Mouse (Mus musculus) heart, adult 18-20 months (tissue): ENCODE measurements around the gene Tubgcp6. TPM values are rescaled to one million over a fixed set of nuclear protein-coding genes. Genes with fewer than 3 reads are reported as not detected.
A peak's percentile ranks its signal among the peaks of the same experiment; 100 is the strongest.

Experiments
- DNase-seq, 2 experiments: peaks; one replicate each; pipeline ENCODE4 v3.0.0; 2021 to 2022; ENCODE audit warnings: mixed read lengths in 1 of 2
- total RNA-seq, 2 experiments: library from RNA; stranded (reverse); gene quantifications; 2 replicates each; pipeline ENCODE4 v1.2.3; 2021

Tubgcp6 gene
- total RNA-seq, 2 experiments from 2014 or later = 7.4 to 8.5 TPM

DNA sequence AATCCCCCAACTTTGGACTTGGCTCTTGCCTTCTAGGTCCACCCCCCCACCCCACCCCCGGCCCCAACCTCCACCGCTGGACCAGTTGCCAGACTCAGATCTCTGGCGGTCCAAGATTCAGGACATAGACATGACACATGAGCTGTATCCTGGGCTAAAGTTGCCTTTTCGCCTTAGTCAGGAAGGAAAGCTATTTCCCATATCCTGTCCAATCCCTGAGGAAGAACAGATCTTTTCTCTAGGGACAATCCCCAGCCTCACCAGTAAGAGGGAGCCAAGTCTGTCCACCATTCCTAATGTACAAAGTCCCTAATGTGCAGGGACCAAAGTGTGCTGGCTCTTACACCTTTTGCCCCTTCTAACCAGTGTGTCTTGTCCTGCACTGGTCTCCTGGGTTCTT lies 19.0 kb upstream of the Tubgcp6 start:
- peak in 1 of 2 experiments; percentile 58 for DNase-seq

DNA sequence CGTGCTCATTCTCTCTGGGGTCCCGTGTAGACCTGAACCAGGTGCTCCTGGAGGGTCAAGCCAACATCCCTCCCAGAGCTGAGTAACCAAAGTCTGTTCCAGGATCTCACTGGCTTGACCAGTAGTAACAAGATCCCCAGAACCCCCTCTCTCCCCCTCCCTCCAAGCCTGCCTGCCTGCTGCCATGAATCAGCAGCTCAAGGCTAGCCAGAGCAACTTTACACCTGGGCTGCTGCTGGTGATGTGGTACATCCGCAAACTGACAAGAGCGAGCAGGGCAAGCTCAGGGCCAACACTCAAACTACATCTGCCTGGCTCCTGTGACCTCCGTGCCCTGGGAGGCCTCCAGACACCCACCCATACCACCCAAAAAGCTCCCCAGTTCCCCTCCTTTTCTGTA lies 18.5 kb upstream of the Tubgcp6 start:
- no peak for DNase-seq

DNA sequence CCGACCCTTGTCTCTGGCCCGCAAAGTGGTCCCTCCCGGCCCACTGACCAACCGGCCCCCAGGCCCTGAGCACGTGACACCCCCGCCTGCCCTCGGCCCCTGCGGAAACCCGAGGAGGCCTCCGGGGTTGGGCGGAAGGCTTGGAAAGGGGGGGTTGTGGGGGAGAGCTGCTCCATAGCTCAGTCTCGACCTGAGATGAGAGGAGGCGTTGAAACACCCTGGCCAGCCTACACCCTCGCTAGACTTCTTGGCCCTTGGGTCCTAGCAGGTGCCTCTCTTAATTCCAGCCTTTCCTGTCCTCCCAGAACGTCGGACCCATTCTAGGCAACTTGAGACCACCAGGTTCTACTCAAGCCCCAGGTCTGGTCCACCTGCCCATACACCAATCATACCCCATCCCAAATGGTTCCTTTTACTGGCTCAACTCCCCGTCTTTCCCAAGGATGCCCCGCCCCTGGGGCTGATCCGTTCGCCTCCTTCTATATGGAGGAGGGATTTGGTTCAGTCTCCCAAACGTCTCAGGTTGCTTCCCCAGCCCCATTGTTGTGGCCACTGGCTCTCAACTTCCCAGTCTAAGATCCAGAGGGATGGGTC lies 17.8 kb upstream of the Tubgcp6 start, which contains the start of gene Mapk12:
Mapk12 (minus strand) TSS at position 45 of the 594 bp plus-strand sequence.
- DNase-seq = peak in 1 of 2 experiments; percentile 88

DNA sequence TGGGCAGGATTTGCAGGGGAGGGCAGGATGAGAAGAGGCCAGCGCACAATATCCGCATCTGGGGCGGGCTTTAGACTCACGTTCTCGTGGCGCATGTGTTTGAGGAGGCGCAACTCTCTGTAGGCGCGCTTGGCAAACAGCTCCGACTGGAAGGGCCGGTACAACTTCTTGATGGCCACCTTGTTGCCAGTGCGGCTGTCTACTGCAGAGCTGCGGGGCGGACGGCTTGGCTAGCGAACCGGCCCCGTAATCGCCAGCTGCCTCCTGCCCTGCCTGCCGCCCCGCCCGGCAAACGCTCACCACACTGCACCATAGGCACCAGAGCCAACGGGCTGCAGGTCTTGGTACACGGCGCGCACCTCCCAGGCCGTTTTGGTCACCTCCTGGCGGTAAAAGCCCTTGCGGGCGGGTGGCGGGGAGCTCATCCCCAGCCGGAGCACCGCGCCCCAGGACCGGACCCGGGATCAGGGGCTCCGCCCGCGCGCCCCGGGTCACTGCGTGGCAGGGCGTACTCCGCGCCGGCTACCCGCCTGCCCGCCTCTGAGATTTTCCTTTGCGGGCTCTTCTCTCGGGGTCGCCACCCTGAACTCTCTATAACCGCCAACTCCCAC lies 17.2 kb upstream of the Tubgcp6 start:
- peak; percentile 78 to 81 for DNase-seq

DNA sequence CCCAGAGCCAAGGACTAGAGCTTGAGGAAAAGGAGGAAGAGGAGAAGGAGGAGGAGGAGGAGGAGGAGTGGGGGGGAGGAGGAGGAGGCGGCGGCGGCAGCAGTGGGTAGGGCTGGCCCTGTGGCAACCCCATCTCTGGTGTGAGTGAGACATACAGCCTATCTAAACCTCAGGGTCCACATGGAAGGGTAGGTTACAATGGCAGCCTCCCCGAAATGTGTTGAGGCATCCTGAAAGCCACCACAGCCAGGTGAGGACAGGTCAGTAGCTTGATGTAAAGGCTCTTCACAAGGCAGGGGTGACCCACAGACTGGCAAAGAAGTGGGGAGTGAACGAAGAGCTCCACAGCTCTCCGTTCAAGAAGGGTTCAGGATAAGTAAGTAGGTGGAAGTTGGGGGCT lies 15.6 kb upstream of the Tubgcp6 start:
- no peak for DNase-seq

DNA sequence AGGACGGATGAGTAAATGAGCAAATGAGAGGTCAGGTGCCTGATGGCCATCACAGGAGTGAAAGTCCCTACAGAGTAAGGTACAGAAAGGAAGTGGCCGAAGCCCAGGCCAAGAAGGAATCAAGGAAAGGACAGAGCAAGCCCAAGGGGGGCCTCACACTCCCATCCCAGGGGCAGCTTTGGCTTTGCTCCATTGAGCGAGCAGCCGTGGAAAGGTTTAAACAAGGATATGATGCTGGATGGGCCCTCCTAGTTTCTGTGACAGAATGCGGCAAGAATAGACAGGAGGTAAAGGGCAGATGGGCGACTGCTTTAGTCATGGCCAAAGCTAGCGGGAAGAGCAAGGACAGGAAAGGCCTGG lies 15.1 kb upstream of the Tubgcp6 start:
- DNase-seq = no peak

DNA sequence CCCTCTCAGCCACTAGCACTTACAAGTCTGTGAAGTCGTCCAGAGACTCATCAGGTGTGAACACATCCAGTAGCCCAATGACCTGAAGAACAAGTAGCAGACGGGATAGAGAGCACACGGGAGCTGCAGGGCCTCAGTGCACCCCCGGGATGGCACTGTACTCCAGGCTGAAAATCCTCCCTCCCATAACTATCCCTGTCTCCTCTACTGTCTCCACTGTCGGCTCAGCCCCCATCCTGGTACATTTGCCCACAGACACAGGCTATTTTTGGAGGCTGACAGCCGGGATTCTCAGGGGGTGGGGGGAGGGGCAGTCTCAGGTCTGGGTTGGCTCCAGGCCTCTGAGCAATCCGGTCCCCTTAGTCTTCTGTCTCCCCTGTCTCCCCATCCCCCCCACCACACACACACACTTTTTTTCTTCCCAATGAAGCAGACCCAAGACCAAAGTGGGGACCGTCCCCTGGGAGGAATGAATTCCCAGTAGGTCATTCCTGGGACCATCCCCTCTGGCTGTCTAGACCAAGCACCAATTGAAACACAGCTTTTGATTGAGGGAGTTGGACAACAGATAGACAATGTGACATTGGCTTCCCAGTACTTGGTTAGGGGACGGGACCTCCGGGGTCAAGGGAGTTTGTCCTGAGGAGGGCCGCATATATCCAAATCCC lies 14.6 kb upstream of the Tubgcp6 start:
- DNase-seq = no peak

DNA sequence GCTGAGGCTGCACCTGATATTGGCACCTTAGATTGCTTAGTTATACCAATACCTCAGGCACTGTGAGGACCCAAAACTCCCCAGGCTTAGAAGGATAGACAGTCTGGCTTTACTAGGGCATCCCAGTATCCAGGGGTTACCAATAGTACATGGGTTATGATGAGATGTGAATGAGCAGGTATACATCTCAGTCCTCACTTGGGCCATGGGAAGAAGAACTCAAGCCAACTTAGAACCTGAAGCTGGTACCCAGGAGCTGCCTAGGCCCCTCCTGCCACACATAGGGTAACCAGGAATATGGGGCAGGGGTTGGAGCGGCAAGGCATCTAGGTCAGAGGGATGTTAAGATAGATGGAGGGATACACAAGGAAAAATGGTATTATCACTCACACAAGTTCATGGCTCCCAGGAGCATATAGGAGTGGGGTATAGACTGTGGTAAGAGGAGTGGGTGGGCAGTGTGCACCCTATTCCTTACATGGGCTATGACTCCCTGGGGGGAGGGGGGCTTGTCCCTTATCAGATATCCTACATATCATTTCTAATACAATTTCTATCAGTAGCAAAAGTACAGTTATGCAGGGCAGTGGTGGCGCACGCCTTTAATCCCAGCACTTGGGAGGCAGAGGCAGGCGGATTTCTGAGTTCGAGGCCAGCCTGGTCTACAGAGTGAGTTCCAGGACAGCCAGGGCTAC lies 13.7 kb upstream of the Tubgcp6 start:
- DNase-seq = no peak

DNA sequence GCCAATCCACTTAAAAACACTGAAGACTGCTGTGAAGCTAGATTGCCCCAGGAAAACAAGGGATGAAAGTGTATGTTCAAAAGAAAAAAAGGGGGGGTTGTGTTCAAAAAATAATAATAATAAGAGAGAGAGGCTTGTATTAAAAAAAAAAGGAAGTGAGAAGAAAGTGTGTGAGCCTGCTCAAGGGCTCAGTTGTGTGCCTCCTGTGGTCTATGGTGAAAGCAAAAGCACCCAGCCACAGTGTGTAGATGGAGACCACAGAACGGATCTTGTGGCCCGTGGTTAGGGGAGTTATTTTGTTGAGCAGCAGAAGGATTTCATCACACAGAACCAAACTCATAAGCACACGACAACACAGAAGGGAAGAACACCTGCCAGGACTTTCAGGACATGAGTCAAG lies 8.4 kb upstream of the Tubgcp6 start:
- no peak for DNase-seq

DNA sequence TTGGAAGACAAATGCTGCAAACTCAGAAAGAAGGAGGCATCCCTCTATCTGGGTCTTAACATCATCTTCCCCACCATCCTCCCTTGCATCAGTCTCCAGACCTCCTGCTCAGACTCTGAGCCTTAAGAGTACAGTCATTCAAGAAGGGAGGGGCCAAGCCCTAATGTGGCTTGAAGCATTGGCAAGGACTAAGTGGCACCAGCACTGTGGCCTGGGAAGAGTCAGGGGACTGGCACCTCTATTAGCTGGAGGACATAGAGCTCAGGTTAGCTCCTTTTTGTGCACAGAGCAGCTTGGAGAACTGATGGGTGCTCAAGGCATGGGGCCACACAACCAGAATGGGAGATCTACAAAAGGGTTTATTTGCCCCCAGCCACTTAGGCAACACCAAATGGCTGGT lies 7.3 kb upstream of the Tubgcp6 start:
- no peak for DNase-seq

DNA sequence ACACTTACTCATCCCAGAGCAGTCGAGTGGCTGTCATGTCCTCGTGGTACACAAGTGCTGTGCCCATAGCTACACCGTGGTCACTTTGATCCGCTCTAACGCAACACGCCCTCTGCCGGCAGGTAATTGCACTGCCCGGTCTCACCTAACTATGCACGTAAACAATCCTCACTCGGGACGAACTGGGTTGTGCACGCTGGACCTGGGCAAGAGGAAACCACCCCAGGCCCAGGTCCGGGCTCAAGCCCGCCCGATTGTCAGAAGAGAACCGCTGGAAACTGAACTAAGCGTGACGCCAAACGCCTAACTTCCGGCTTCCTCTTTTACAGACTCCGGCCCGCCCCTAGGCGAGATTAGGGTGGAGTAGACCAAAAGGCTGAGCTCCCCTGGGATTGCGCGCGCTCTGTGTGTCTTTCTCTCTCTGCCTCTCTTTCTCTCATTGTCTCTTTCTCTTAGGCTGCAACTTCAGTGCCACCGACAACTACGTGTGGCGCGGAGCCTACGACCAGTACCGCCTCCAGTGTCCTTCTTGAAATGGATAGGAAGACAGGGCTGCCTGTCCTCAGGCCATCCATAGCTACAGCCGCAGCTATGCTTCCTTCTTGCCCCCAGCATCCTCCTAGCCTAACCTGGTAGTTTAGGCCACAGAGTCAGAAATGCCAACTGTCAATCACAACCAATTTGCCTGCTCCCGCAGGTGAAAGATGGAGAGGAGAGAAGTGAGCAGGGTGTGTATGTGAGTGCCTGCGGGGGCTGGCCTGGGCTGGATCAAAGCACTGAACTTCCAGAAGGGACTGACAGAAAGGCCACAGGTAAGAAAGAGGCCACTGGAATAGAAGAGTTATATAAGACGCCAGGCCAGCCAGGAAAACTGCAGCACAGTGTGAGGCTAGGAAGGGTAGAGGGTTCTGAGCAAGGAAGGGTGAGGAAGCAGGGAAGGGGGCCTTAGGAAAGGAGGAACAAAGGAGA lies 5.8 kb upstream of the Tubgcp6 start, which contains the start of gene Hdac10:
Hdac10 (minus strand) TSS at position 319 of the 969 bp plus-strand sequence.
- DNase-seq = peak; percentile 93 to 94

DNA sequence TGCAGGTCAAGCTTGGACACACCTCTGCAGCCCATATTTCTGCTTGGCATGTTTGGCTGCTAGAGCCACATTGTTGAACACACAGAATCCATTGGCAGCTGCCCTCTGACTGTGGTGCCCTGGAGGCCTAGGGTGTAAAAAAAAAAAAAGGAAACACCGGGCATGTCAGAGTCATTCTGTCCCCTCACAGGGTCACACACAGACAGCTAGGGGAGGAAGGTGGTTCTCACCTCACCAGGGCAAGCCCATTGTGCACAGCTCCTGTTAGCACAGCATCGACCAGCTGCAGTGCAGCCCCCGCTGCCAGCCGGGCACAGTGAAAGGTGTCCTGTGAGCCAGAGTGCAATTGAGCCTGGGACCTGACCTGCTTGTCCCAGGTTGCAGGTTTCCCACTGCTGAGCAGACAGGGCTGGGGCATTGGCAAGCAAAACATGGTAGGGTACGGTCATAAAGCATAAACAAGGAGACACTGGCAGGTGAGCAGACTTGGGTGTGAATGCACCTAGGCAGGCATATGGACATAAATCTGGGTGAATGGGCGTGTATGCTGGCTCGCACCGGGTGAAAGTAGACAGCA lies 4.5 kb upstream of the Tubgcp6 start:
- no peak for DNase-seq

DNA sequence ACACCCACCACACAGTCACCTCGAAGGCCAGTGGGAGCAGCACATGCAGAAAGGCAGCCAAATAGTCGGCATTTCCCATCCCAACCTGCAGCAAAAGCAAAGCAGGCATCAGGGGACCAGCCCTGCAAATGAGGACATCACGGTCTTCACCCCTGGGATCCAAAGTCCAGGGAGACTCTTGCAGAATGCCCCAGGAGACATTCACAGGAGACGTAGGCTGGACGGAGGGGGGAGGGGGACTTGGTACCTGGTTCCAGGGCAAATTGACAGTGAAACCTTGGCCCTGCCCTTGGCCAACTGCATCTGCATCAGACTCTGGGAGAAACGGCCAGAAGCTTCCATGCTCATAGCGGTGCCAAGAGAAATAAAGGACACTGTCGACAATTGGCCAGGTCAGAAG lies 3.7 kb upstream of the Tubgcp6 start:
- DNase-seq = no peak

DNA sequence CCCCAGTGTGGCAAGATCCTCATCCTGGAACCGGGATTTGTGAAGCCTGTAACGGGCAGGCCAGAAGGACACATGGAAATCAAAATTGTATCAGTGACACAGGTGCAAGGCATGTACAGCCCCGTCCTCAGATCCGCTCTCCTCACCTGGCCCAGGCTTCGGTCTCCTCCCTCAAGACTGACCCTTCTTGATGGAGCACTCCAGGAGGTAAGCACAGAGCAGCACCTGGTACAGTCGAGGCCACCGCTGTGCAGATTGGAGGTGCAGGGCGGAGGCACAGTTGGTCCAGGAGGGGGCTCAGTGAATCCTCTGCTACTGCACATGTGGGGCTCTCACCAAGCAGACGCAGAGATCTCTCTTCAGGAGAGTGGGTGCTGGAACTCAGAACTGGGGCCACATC lies 2.4 kb upstream of the Tubgcp6 start:
- DNase-seq = no peak

DNA sequence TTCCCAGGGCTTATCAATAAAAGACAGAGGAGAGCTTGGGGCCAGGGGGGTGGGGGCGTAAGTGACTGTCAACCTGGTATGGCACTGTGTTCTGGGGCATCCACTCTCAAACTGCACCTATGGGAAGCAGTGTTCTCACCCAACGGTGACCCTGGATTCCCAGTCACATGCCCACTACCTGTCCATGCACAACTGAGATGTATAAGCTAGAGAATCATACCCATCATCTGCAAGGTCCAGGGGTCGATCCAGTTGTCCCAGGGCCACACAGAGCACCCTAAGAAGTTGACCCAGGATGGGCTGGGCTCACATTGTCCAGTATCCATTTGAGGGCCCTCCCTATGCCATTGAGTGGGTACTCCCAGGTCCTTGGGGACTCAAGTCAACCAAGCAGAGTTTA lies 1.4 kb upstream of the Tubgcp6 start:
- DNase-seq = no peak

DNA sequence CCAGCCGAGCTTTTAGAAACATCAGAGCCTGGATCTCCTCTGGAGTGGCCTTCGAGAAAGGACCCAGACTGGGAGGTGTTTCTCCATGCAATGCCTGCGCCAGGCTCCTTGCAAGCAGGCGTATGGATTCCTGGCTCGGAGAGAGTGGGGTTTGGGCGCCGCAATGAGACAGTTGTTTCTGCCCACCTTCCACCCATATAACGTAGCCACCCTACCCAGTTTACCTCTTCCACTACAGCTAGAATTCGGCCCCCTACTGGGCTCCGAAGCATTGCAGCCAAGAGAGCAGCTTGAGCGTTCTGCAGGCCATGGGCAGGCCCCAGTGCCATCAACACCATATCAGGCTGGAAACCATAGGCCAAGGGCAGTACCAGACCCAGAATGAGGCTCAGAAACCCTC lies 683 bp upstream of the Tubgcp6 start:
- DNase-seq = no peak

DNA sequence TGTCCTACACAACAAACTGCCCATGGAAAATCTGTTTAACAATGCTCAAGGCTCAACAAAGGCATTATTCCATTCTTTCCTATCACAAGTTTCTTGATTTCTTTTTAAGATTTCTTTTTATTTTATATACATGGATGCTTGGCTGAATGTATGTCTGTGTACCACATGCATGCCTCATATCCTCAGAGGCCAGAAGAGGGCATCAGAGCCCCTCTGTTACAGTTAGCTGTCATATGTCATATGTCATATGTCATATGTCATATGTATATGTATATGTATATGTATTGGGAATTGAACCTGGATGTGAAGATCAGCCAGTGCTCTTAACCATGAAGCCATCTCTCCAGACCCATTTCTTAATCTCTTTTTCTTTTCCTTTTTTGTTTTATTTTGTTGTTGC lies 4.9 kb downstream of the Tubgcp6 start:
- DNase-seq = no peak

DNA sequence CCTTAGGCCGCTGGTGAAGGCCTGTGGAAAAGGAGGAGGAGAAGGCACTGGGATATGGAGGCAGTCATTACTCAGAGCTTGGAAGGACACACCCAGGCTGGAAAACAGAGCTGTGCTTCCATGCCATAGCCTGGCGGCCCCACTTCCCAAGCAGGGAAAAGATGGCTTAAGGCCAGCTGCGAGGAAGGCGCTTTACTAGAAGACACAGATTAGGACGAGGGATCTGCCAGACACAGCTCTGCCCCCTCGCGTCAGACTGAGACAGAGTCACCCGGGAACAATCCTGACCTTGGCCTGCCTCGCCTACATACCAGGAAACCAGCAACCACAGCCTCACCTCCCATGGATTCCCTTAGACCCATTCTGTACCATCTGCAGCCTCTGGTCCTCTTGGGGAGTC lies 12.8 kb downstream of the Tubgcp6 start:
- peak; percentile 57 for DNase-seq

DNA sequence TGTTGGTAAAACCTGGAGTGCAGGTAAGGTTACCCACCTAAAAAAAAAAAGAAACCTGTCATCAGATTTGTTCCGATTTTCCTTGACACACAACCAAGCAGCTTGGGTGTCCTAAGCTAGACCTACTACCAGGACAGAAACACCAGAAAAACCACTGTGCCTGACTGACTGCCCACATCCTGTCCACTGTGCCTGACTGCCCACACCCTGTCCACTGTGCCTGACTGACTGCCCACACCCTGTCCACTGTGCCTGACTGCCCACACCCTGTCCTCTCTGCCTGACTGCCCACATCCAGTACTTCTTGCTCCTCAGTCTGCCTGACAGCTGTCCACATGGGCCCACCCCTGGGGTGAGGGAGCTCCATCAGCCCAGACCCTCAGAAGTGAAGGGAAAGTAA lies 15.9 kb downstream of the Tubgcp6 start:
- DNase-seq = no peak

DNA sequence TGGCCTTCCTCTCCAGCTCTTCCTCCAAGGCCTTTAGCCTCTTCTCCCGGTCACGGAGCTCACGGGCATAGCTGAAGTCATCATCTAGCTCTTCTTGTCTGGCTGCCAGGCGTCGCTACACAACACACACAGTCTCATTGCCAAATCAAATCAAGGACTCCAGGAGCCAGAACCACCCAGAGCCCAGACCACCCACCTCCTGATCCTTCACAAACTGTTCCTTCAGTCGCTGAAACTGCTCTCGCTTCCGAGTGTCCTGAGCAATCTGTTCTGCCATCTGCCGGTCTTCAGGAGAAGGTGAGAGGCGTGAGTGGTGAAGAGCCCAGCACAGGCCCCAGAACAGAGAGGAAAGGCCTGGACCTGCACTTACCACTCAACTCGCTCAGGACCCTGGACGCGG lies 16.8 kb downstream of the Tubgcp6 start:
- DNase-seq = no peak

DNA sequence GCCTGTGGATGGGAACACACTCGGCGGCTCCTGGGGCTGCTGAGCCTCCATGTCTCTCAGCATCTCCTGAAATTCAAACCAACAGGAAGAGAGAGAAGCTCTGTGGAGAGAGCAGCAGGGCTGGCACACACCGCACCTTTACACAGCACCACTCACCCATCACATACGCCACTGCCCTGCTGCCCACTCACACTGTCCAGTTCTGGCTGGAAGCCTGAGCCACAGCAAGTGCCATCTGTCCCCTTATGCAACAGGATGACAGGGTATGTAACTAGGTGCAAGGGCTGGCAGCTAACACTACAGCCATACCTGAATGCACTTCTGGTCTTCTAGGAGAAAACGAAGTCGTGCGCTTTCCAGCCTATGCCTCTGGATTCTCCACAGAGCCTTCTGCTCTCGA lies 18.5 kb downstream of the Tubgcp6 start:
- DNase-seq = no peak

DNA sequence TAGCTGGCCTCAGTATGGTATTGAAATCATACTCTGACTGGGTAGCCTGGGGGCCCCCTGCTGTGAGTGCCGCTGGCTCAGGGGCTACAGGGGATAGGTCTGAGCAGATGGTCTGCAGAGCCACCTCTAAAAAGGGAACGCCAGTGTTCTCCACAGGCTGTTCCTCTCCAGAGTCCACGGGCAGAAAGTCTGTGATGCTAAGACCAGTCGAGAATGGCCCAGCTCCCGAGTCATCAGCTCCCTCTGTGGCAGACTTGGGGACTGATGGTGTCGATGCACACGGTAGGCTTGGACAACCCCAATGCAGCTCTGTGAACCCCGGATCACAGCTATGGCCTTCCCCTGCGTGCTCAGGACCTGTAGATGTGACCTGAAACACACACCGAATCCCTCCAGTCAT lies 19.0 kb downstream of the Tubgcp6 start:
- no peak for DNase-seq
